Mouse (Mus musculus) hindbrain, embryonic 16.5 days (tissue): ENCODE measurements at regions not wholly inside any gene's neighbourhood (a gene's known extent, or its start where the extent isn't known, plus 50 kb on each side); places are given as distances from the start of the nearest gene placed in this dataset.
A peak's percentile ranks its signal among the peaks of the same experiment; 100 is the strongest.

Experiments used
- ATAC-seq: fragments of 200-750 bp; cut with Nextera tagmentation; 2 replicates; pipeline ENCODE4 v1.8.0; 2017; ENCODE audit warnings: moderate TSS enrichment, moderate library complexity
- H3K27ac ChIP-seq: fragments of 300-500 bp; sonication (generic); 2 replicates; pipeline ENCODE4 v1.5.1; 2014; ENCODE audit warnings: low read depth, mild to moderate bottlenecking, control low read depth, low read length, moderate library complexity
- H3K27me3 ChIP-seq: fragments of 300-500 bp; sonication (generic); replicated peaks from 2 replicates; pipeline ENCODE4 v1.6.1; 2014; ENCODE audit warnings: low read length; ENCODE audit not compliant: control insufficient read depth, insufficient read depth
- H3K36me3 ChIP-seq: fragments of 300-500 bp; sonication (generic); 2 replicates; pipeline ENCODE4 v1.6.1; 2014; ENCODE audit warnings: mild to moderate bottlenecking, low read length, moderate library complexity, mixed read lengths; ENCODE audit not compliant: control insufficient read depth, insufficient read depth
- H3K4me1 ChIP-seq: fragments of 300-500 bp; sonication (generic); 2 replicates; pipeline ENCODE4 v1.6.1; 2014; ENCODE audit warnings: low read depth, low read length; ENCODE audit not compliant: control insufficient read depth, insufficient read depth
- H3K4me2 ChIP-seq: fragments of 300-500 bp; sonication (generic); 2 replicates; pipeline ENCODE4 v1.6.1; 2014; ENCODE audit warnings: mild to moderate bottlenecking, low read length, control low read depth, moderate library complexity
- H3K4me3 ChIP-seq: fragments of 300-500 bp; sonication (generic); 2 replicates; pipeline ENCODE4 v1.5.1; 2014; ENCODE audit warnings: mild to moderate bottlenecking, low read length, control low read depth, moderate library complexity
- H3K9ac ChIP-seq: fragments of 300-500 bp; sonication (generic); 2 replicates; pipeline ENCODE4 v1.6.1; 2014; ENCODE audit warnings: low read depth, mild to moderate bottlenecking, control low read depth, low read length, moderate library complexity
- H3K9me3 ChIP-seq: fragments of 300-500 bp; sonication (generic); 2 replicates; pipeline ENCODE4 v1.6.1; 2014; ENCODE audit warnings: mild to moderate bottlenecking, low read length, moderate library complexity; ENCODE audit not compliant: control insufficient read depth
- WGBS: fragments of 180-500 bp; shearing (Covaris S2); extraction: QIAGEN DNeasy Blood & Tissue Kit; methylation state at CpG from one replicate; pipeline ENCODE4 v1.1.7; 2014; 5-methylcytosine and 5-hydroxymethylcytosine counted together

- Histone ChIP-seq H3K9me3 (no peaks in the 10 kb centered on the region), H3K9ac (no peak overlapping the region), H3K27ac (no peak overlapping the region), H3K4me1 (peaks cover 9% of the 10 kb centered on the region), H3K4me2 (no peak overlapping the region), H3K4me3 (no peak overlapping the region), H3K36me3 (no peaks in the 10 kb centered on the region), H3K27me3 (no peaks in the 10 kb centered on the region)
- WGBS = 84% methylated on average over 7 of the region's 7 CpGs
- ATAC-seq = no peak
Measured at GRCm38 (mm10) chr13:107868906-107869305, 175.3 kb upstream of the Smim15 start.

DNA sequence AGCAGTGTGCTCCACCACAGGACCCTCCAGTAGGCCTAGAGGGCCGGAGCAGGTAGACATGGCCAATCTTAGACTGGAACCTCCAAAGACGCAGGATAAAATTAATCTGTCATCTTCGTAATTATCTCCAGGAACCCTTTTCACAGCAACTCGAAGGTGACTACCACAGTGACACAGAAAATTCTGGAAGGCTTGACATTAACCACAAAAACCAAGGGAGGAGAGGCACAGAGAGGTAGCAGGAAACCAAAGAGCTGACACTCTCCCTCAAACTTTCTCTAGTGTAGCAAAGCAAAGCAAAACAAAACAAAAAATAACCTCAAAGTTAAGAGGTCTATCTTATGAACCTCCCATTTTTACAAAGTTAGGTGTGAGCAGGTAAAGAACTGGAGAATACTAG, 177.4 kb upstream of the Smim15 start:
- 89% methylated on average over 4 of the region's 4 CpGs for WGBS

GRCm38 (mm10) chr13:107862793-107863654, 181.2 kb upstream of the Smim15 start:
- no peaks in the 10 kb centered on the region for H3K36me3 ChIP-seq
- ATAC-seq = no peak
- no peak overlapping the region for H3K27ac ChIP-seq
- H3K4me3 ChIP-seq = no peak overlapping the region
- H3K4me2 ChIP-seq = no peak overlapping the region
- no peak overlapping the region for H3K9ac ChIP-seq
- WGBS = 72% methylated on average over 11 of the region's 11 CpGs
- H3K4me1 ChIP-seq = peaks cover 12% of the 10 kb centered on the region
- H3K27me3 ChIP-seq = no peaks in the 10 kb centered on the region
- no peaks in the 10 kb centered on the region for H3K9me3 ChIP-seq

More for the DNA sequence above, 177.4 kb upstream of the Smim15 start:
- Histone ChIP-seq H3K27ac (no peak overlapping the region), H3K36me3 (no peaks in the 10 kb centered on the region), H3K4me3 (no peak overlapping the region), H3K4me2 (no peak overlapping the region), H3K4me1 (peaks cover 6% of the 10 kb centered on the region), H3K27me3 (no peaks in the 10 kb centered on the region), H3K9me3 (no peaks in the 10 kb centered on the region), H3K9ac (no peak overlapping the region)
- ATAC-seq = no peak

DNA sequence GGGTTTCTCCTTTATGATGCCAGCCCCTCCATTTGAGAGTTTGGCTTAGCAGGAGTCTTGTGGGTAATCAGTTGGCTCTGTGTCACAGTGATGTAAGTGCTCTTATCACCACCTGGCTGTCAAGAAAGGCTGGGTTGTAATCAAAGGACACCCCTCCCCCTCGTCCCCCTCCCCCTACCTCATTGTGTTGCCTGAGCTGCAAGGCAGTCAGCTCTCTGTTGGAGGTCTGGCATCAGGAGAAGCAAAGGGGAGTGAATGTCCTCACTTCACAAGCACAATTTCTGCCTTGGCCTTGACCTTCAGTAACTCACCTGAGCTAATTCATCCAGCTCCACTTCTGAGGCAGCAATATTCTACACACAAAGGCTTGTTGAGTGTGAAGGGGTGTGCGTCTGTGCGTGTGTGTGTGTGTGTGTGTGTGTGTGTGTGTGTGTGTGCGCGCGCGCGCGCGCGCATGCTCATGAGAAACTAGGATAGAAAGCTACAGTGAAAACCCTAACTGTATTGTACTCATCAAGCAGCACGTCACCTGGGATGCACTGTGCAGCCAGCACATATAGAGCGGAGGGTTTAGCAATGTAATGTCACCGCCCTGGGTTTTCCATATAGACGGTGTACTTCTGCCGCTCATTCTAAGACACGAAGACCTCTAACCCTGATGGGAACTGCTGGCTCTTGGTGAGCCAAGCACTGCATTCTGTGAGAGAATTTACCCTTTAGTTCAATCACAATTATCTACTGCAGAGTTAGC, 182.7 kb upstream of the Smim15 start:
- Histone ChIP-seq H3K9ac (no peak overlapping the region), H3K4me2 (no peak overlapping the region), H3K27me3 (no peaks in the 10 kb centered on the region), H3K36me3 (no peaks in the 10 kb centered on the region), H3K4me1 (peaks cover 12% of the 10 kb centered on the region), H3K4me3 (no peak overlapping the region), H3K9me3 (no peaks in the 10 kb centered on the region), H3K27ac (no peak overlapping the region)
- peak; percentile 66 for ATAC-seq
- 69% methylated on average over 17 of the region's 17 CpGs for WGBS

DNA sequence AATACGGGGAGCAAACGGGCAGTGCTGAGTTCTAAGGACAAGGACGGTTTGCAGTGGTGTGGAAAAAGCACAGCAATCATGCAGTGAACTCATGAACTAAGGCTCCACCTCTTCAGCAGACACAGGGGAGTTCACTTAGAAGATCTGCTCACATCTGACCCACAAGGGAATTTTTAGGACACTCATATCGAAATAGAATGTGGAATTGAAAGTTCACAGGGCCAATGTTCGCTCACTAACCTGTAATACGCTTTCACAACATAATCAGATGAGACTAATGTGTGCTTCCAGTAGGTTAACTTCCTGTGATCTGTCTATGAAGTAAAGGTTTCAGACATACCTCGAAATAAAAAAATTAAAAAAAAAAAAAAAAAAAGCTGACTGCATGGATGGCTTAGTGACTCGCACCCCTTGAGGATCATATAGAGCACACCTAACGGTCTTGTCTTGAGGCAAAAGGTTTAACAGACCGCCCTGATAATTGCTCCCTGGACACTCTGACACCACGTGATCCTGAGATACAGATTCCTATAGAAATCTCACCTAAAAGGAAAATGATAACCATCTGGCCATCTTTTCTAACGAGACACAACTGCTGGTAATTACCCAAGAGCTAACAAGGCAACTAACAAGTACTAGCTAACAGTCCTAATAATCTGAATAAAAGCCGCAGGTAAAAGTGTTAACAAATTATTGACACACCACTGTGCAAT, 187.0 kb upstream of the Smim15 start:
- Histone ChIP-seq H3K4me3 (no peak overlapping the region), H3K36me3 (no peaks in the 10 kb centered on the region), H3K4me1 (peaks cover 7% of the 10 kb centered on the region), H3K9ac (no peak overlapping the region), H3K9me3 (no peaks in the 10 kb centered on the region), H3K4me2 (no peak overlapping the region), H3K27ac (no peak overlapping the region), H3K27me3 (no peaks in the 10 kb centered on the region)
- ATAC-seq = no peak
- WGBS = 73% methylated on average over 13 of the region's 13 CpGs

- no peaks in the 10 kb centered on the region for H3K36me3 ChIP-seq
- H3K27me3 ChIP-seq = no peaks in the 10 kb centered on the region
- H3K9me3 ChIP-seq = no peaks in the 10 kb centered on the region
- ATAC-seq = no peak
- H3K4me1 ChIP-seq = peaks cover 22% of the 10 kb centered on the region
- H3K4me2 ChIP-seq = no peak overlapping the region
- no peak overlapping the region for H3K27ac ChIP-seq
- 54% methylated on average over 8 of the region's 8 CpGs for WGBS
- no peak overlapping the region for H3K4me3 ChIP-seq
- H3K9ac ChIP-seq = no peak overlapping the region
Measured at GRCm38 (mm10) chr13:107850907-107851560, 193.2 kb upstream of the Smim15 start.

- no peak for ATAC-seq
- no peaks in the 10 kb centered on the region for H3K9me3 ChIP-seq
- WGBS = 59% methylated on average over 7 of the region's 7 CpGs
- H3K36me3 ChIP-seq = no peaks in the 10 kb centered on the region
- no peak overlapping the region for H3K27ac ChIP-seq
- no peaks in the 10 kb centered on the region for H3K27me3 ChIP-seq
- no peak overlapping the region for H3K9ac ChIP-seq
- no peak overlapping the region for H3K4me2 ChIP-seq
- H3K4me1 ChIP-seq = peaks cover 30% of the 10 kb centered on the region
- H3K4me3 ChIP-seq = no peak overlapping the region
Measured at GRCm38 (mm10) chr13:107848871-107849270, 195.4 kb upstream of the Smim15 start.

DNA sequence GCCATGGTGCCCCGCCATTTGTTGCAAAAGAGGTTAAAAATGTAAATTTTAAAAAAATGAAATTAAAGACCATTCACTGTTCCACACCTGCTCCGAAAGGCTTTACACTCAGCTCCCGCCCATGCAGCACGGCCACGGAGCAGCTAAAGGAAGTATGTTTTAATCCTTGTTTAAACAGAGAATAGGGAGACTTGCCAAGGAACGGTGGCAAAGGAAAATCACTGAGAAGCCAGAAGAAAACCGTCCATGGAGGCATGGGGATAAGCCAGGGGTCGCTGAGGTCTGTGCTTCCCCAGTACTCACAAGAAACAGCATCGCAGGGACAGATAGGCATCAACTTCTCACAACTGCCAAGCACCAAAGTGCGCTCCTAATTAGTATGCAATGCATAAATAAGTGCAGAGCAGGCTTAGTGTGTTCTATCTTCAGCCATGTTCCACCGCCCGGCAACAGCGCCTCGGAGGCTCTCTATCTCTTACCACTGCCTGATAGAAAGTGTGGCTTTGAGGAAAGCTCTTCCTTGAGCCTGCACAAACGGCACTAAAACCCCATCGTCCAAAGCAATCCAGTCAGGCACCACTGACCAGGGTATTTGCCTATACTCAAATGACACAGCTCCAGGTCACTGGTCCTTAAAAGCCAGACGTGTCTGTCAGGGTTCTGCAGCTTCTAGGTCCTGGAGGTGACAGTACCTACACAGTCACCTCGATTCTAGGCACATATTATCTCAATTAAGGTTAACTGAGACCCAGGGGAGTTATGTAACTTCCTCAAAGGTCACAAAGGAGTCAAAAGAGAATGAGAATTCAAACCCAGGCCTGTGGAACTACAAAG, 196.8 kb upstream of the Smim15 start:
- H3K4me3 ChIP-seq = no peak overlapping the region
- peak overlapping the region; percentile 36 for H3K9ac ChIP-seq
- no peaks in the 10 kb centered on the region for H3K27me3 ChIP-seq
- H3K4me2 ChIP-seq = peak overlapping the region; percentile 45
- ATAC-seq = peak; percentile 19; the same call in 1 of the 2 replicates
- peaks cover 38% of the 10 kb centered on the region for H3K4me1 ChIP-seq
- 34% methylated on average over 18 of the region's 18 CpGs for WGBS
- no peaks in the 10 kb centered on the region for H3K36me3 ChIP-seq
- H3K27ac ChIP-seq = peak overlapping the region; percentile 29; the same call in 1 of the 2 replicates
- no peaks in the 10 kb centered on the region for H3K9me3 ChIP-seq
